Mouse (Mus musculus): ENCODE data around the gene Ciita.

Gene Ciita

GRCm38 (mm10) chr16:10520908-10521614 lies 41.2 kb downstream of the Ciita start:
- DNase-seq (ENCODE audit: low spot score) = peak; percentile 44

GRCm38 (mm10) chr16:10522811-10523210 lies 43.0 kb downstream of the Ciita start:
- DNase-seq (ENCODE audit: low spot score) = peak; percentile 55

- no peak for DNase-seq (ENCODE audit: low spot score)
These were observed 43.8 kb downstream of the Ciita start for GRCm38 (mm10) chr16:10523650-10524049.

- DNase-seq (ENCODE audit: low spot score) = peak; percentile 32
These were observed 45.2 kb downstream of the Ciita start for GRCm38 (mm10) chr16:10524866-10525609.

GRCm38 (mm10) chr16:10525610-10525980 lies 45.7 kb downstream of the Ciita start:
- no peak for DNase-seq (ENCODE audit: low spot score)

GRCm38 (mm10) chr16:10527046-10527644 lies 47.3 kb downstream of the Ciita start:
- DNase-seq (ENCODE audit: low spot score) = no peak

- DNase-seq (ENCODE audit: low spot score) = no peak
These were observed 48.5 kb downstream of the Ciita start for GRCm38 (mm10) chr16:10528382-10528781.

GRCm38 (mm10) chr16:10530179-10530578 lies 50.3 kb downstream of the Ciita start:
- DNase-seq (ENCODE audit: low spot score) = no peak

- DNase-seq (ENCODE audit: low spot score) = no peak
These were observed 53.9 kb downstream of the Ciita start for GRCm38 (mm10) chr16:10533781-10534180.

GRCm38 (mm10) chr16:10534567-10534966 lies 54.7 kb downstream of the Ciita start:
- DNase-seq (ENCODE audit: low spot score) = no peak

GRCm38 (mm10) chr16:10536323-10536722 lies 56.5 kb downstream of the Ciita start:
- DNase-seq (ENCODE audit: low spot score) = peak; percentile 21

- DNase-seq (ENCODE audit: low spot score) = no peak
These were observed 57.1 kb downstream of the Ciita start for GRCm38 (mm10) chr16:10536961-10537360.

GRCm38 (mm10) chr16:10540763-10541597 lies 61.1 kb downstream of the Ciita start:
- no peak for DNase-seq (ENCODE audit: low spot score)

- no peak for DNase-seq (ENCODE audit: low spot score)
These were observed 61.7 kb downstream of the Ciita start for GRCm38 (mm10) chr16:10541598-10541930.

GRCm38 (mm10) chr16:10542266-10542665 lies 62.4 kb downstream of the Ciita start:
- no peak for DNase-seq (ENCODE audit: low spot score)

GRCm38 (mm10) chr16:10542698-10543365 lies 63.0 kb downstream of the Ciita start, which contains the start of gene Dexi:
Gene Dexi, minus strand, starts transcription at chr16:10543054.
- DNase-seq (ENCODE audit: low spot score) = peak; percentile 95

- peak; percentile 96 for DNase-seq (ENCODE audit: low spot score)
These were observed 65.2 kb downstream of the Ciita start, which contains the start of gene Clec16a for GRCm38 (mm10) chr16:10544995-10545622. Gene Clec16a, plus strand, starts transcription at chr16:10545339.

GRCm38 (mm10) chr16:10546865-10547264 lies 67.0 kb downstream of the Ciita start:
- no peak for DNase-seq (ENCODE audit: low spot score)

GRCm38 (mm10) chr16:10548938-10549337 lies 69.1 kb downstream of the Ciita start:
- DNase-seq (ENCODE audit: low spot score) = no peak

- no peak for DNase-seq (ENCODE audit: low spot score)
These were observed 69.7 kb downstream of the Ciita start for GRCm38 (mm10) chr16:10549600-10549999.

- DNase-seq (ENCODE audit: low spot score) = no peak
These were observed 71.7 kb downstream of the Ciita start for GRCm38 (mm10) chr16:10551592-10551991.
